Comparison of ENCODE assay signal across 23 mouse cellular contexts in genomic region chr19:35759701-35760100, GRCm38 (mm10).
A peak's percentile ranks its signal among the peaks of the same experiment; 100 is the strongest.
DNase-seq lines count a peak whose midpoint lies in the region; ATAC-seq and TF ChIP-seq lines count a peak whose summit lies in the region.
"Had no signal": no experiment of that assay in that cellular context is flagged by ENCODE, and none has a peak within 500 bp of the region (broad histone marks: within the 10 kb centered on the region; RNA-seq: fewer than 3 reads in every experiment).

No protein-coding gene starts in this region.

- TF ChIP-seq CTCF in heart, adult 2 months (IDR thresholded peaks at IDR 0.05) = peak; percentile 48

- H3K4me1 ChIP-seq in heart, adult 2 months (ENCODE audit: control insufficient read depth, insufficient read depth, low read length) = no peaks in the 10 kb centered on the region
- no peaks in the 10 kb centered on the region for H3K4me1 ChIP-seq in heart, embryonic 11.5 days (ENCODE audit: control insufficient read depth, insufficient read depth, low read length)
- H3K4me1 ChIP-seq: embryonic facial prominence, embryonic 15.5 days; forebrain, embryonic 10.5 days; midbrain, embryonic 12.5 days; neural tube, embryonic 13.5 days had no signal

- H3K9me3 ChIP-seq in heart, embryonic 11.5 days (replicated peaks; ENCODE audit: control insufficient read depth, low read length) = no peaks in the 10 kb centered on the region
- H3K9me3 ChIP-seq: embryonic facial prominence, embryonic 15.5 days; forebrain, embryonic 10.5 days; midbrain, embryonic 12.5 days; neural tube, embryonic 13.5 days had no signal

- 37% methylated on average over 3 of the region's 3 CpGs for WGBS in heart, adult 2 months
- 71% methylated on average over 3 of the region's 3 CpGs for WGBS in heart, embryonic 11.5 days (ENCODE audit: insufficient replicate concordance)

- no peak overlapping the region for H3K9ac ChIP-seq in heart, adult 2 months (ENCODE audit: low read depth, low read length)
- no peak overlapping the region for H3K9ac ChIP-seq in heart, embryonic 11.5 days (ENCODE audit: low read depth, low read length)
- H3K9ac ChIP-seq: embryonic facial prominence, embryonic 15.5 days; midbrain, embryonic 12.5 days; neural tube, embryonic 13.5 days had no signal

- no peaks in the 10 kb centered on the region for H3K36me3 ChIP-seq in heart, adult 2 months (ENCODE audit: control insufficient read depth, insufficient read depth, low read length)
- H3K36me3 ChIP-seq in heart, embryonic 11.5 days (ENCODE audit: control insufficient read depth, insufficient read depth, low read length) = no peaks in the 10 kb centered on the region
- H3K36me3 ChIP-seq: embryonic facial prominence, embryonic 15.5 days; forebrain, embryonic 10.5 days; G1E; midbrain, embryonic 12.5 days; neural tube, embryonic 13.5 days had no signal

- H3K27me3 ChIP-seq in heart, adult 2 months (ENCODE audit: control insufficient read depth, insufficient read depth, low read length) = no peaks in the 10 kb centered on the region
- no peaks in the 10 kb centered on the region for H3K27me3 ChIP-seq in heart, embryonic 11.5 days (ENCODE audit: control insufficient read depth, insufficient read depth, low read length)
- H3K27me3 ChIP-seq: embryonic facial prominence, embryonic 15.5 days; midbrain, embryonic 12.5 days; neural tube, embryonic 13.5 days had no signal

- no peaks in the 10 kb centered on the region for H3K79me2 ChIP-seq in heart, adult 2 months (replicated peaks; ENCODE audit: control insufficient read depth, insufficient read depth, low read length)

- no peak overlapping the region for H3K27ac ChIP-seq in heart, adult 2 months
- H3K27ac ChIP-seq in heart, embryonic 11.5 days (ENCODE audit: low read depth, low read length) = no peak overlapping the region
- H3K27ac ChIP-seq: embryonic facial prominence, embryonic 15.5 days; forebrain, embryonic 10.5 days; hindbrain, postnatal 0 days; kidney, postnatal 0 days; midbrain, embryonic 12.5 days; neural tube, embryonic 13.5 days had no signal

- DNase-seq in heart, adult 2 months = peak; percentile 54 to 77
- peak; percentile 7 for DNase-seq in urinary bladder, postnatal 14 days (ENCODE audit: low spot score)
- no peak for DNase-seq in urinary bladder, adult 18-20 months (ENCODE audit: low spot score in 2 of 2)
- peak; percentile 57 to 75 for DNase-seq in heart, postnatal 14 days
- DNase-seq in thymus, adult 18-20 months = no peak
- DNase-seq: cerebellum, adult 8-10 months; embryo, embryonic 11 days; gastrocnemius, postnatal 25 days; liver; lung, adult 2 months; lung, postnatal 4 days; right cerebral cortex, postnatal 25 days; thymus, postnatal 25 days had no signal

- TF ChIP-seq POLR2A in heart, adult 2 months (IDR thresholded peaks at IDR 0.05; ENCODE audit: insufficient read depth, low read depth, low read length) = no peak

- TF ChIP-seq EP300 in heart, adult 2 months (IDR thresholded peaks at IDR 0.05; ENCODE audit: insufficient read depth, low read depth, low read length) = no peak

- intact Hi-C loops in heart, adult 2 months (cut with DNase I) = no loop called here
- intact Hi-C loops in heart, postnatal 14 days (cut with DNase I) = no loop called here

- no peak for ATAC-seq in heart, embryonic 11.5 days (replicated peaks; ENCODE audit: insufficient number of reproducible peaks, low FRiP score, low TSS enrichment)
- ATAC-seq in megakaryocyte, adult 5-6 weeks (ENCODE audit: poor library complexity, severe bottlenecking) = no peak
- ATAC-seq: CD4-positive, CD25-positive, alpha-beta regulatory T cell, adult 4 months; hindbrain, postnatal 0 days had no signal

- no peak overlapping the region for H3K4me2 ChIP-seq in heart, embryonic 11.5 days
- H3K4me2 ChIP-seq: embryonic facial prominence, embryonic 15.5 days; midbrain, embryonic 12.5 days; neural tube, embryonic 13.5 days had no signal

- H3K4me3 ChIP-seq in heart, adult 2 months = no peak overlapping the region
- H3K4me3 ChIP-seq in heart, embryonic 11.5 days (ENCODE audit: low read depth, low read length) = no peak overlapping the region
- H3K4me3 ChIP-seq: embryonic facial prominence, embryonic 15.5 days; forebrain, embryonic 10.5 days; midbrain, embryonic 12.5 days; neural tube, embryonic 13.5 days had no signal

Comparison
In these comparisons a context has a peak if more than half of its experiments do, and no peak if none do; other contexts are left out.
1. DNase-seq: peak in heart, adult 2 months (2 of 2), urinary bladder, postnatal 14 days (single experiment) and heart, postnatal 14 days (2 of 2); none in urinary bladder, adult 18-20 months (0 of 2) and thymus, adult 18-20 months (0 of 2).